Mouse (Mus musculus) CH12.LX (cell line): ENCODE data around the gene Intu.

Experiments used
- BHLHE40 ChIP-seq: IDR thresholded peaks from 2 replicates; pipeline ENCODE4 v1.6.1; 2011; ENCODE audit warnings: mild to moderate bottlenecking, low read depth, low read length, improper control_type of control experiment
- CTCF ChIP-seq, 2 experiments: IDR thresholded peaks in 1 of 2; conservative IDR thresholded peaks in 1 of 2; 2 replicates each; pipeline ENCODE4 v1.5.1; 2011 to 2012; ENCODE audit warnings: low read depth in 2 of 2, low read length in 2 of 2, improper control_type of control experiment in 1 of 2, inconsistent platforms in 1 of 2, mild to moderate bottlenecking in 1 of 2, moderate library complexity in 1 of 2
- E2F4 ChIP-seq: IDR thresholded peaks from 2 replicates; pipeline ENCODE4 v1.6.1; 2011; ENCODE audit warnings: low read depth, low read length, improper control_type of control experiment; ENCODE audit not compliant: insufficient replicate concordance
- EP300 ChIP-seq: IDR thresholded peaks from 2 replicates; pipeline ENCODE4 v1.6.1; 2011; ENCODE audit warnings: low read length, improper control_type of control experiment
- MAFK ChIP-seq: IDR thresholded peaks from 2 replicates; pipeline ENCODE4 v1.6.1; 2011; ENCODE audit warnings: low read length, improper control_type of control experiment; ENCODE audit not compliant: insufficient replicate concordance
- MEF2A ChIP-seq: IDR thresholded peaks from 2 replicates; pipeline ENCODE4 v1.6.1; 2014; ENCODE audit warnings: low read depth, mild to moderate bottlenecking, inconsistent platforms, low read length, improper control_type of control experiment, borderline replicate concordance
- NELFE ChIP-seq: IDR thresholded peaks from 2 replicates; pipeline ENCODE4 v1.6.1; 2011; ENCODE audit warnings: low read depth, low read length, improper control_type of control experiment
- POLR2A ChIP-seq: IDR thresholded peaks from 2 replicates; pipeline ENCODE4 v1.6.1; 2011; ENCODE audit warnings: low read depth, mild to moderate bottlenecking, improper control_type of control experiment, low read length
- TBP ChIP-seq: conservative IDR thresholded peaks from 2 replicates; pipeline ENCODE4 v1.6.1; 2011; ENCODE audit warnings: low read depth, low read length, improper control_type of control experiment

DNA sequence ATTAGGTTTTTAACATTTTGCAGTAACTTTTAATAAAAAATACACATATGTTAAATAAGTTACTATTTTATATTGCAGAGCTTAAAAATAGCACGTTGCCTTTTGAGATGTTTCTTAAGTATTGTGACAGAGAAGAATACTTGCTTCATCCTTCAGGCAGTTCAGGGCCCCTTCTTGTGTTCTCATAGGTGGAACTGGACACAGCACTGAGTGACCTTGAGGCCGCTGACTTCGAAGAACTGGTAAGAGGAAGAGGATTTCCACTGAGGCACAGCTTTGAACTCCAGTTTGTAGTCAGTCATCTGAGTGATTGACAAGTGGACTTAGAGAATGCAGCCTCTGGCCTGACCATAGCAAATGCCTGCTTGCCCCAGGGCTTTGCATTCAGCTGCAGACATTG lies 156.5 kb downstream of the Intu start:
- TF ChIP-seq TBP (no peak), NELFE (no peak), EP300 (no peak), E2F4 (no peak), CTCF (conservative IDR thresholded peaks at IDR 0.05 in 1 of 2, IDR thresholded peaks at IDR 0.05 in 1 of 2; ENCODE audit: low read depth in 2 of 2, low read length in 2 of 2) (no peak), BHLHE40 (no peak), POLR2A (no peak), MAFK (no peak), MEF2A (no peak)
